Mouse (Mus musculus) cerebellum, adult 2 months (tissue): ENCODE data around the gene Rad51. TPM values are rescaled to one million over a fixed set of nuclear protein-coding genes. Genes with fewer than 3 reads are reported as not detected.

ENCODE experiments used
- DNase-seq, 2 experiments: peaks; one replicate each; pipeline ENCODE4 v3.0.0; 2021
- H3K27ac ChIP-seq: fragments of 200-500 bp; 2 replicates; pipeline ENCODE4 v1.5.1; 2012; ENCODE audit warnings: low read length, control low read depth, inconsistent platforms; ENCODE audit not compliant: insufficient read depth
- H3K27me3 ChIP-seq: fragments of 200-500 bp; 2 replicates; pipeline ENCODE4 v1.6.1; 2012; ENCODE audit warnings: inconsistent platforms, mild to moderate bottlenecking, low read length, moderate library complexity; ENCODE audit not compliant: control insufficient read depth, insufficient read depth
- H3K4me1 ChIP-seq: fragments of 200-500 bp; 2 replicates; pipeline ENCODE4 v1.6.1; 2011; ENCODE audit warnings: low read length; ENCODE audit not compliant: control insufficient read depth, insufficient read depth
- H3K4me3 ChIP-seq: fragments of 200-500 bp; replicated peaks from 2 replicates; pipeline ENCODE3; 2011; ENCODE audit warnings: mild to moderate bottlenecking, low read depth, low read length, control low read depth; ENCODE audit not compliant: insufficient read depth
- CTCF ChIP-seq: fragments of 200-500 bp; IDR thresholded peaks from 2 replicates; pipeline ENCODE4 v1.5.1; 2011; ENCODE audit warnings: low read depth, mild to moderate bottlenecking, control low read depth, low read length, moderate library complexity, borderline replicate concordance; ENCODE audit not compliant: insufficient read depth
- POLR2A ChIP-seq: fragments of 200-500 bp; IDR thresholded peaks from 2 replicates; pipeline ENCODE4 v1.6.1; 2011; ENCODE audit warnings: low read length, control low read depth, borderline replicate concordance; ENCODE audit not compliant: insufficient read depth
- WGBS: fragments of 180-500 bp; shearing (Covaris S2); methylation state at CpG from one replicate; pipeline ENCODE4 v1.1.7; 2018; 5-methylcytosine and 5-hydroxymethylcytosine counted together
- polyA plus RNA-seq: library from polyadenylated mRNA; depleted of rRNA; stranded (reverse); fragments of >200 nt; gene quantifications from 2 replicates; pipeline ENCODE4 v1.2.3, GENCODE M21; 2012

Rad51 gene
- polyA plus RNA-seq, 1 experiment = 3.3 TPM

DNA sequence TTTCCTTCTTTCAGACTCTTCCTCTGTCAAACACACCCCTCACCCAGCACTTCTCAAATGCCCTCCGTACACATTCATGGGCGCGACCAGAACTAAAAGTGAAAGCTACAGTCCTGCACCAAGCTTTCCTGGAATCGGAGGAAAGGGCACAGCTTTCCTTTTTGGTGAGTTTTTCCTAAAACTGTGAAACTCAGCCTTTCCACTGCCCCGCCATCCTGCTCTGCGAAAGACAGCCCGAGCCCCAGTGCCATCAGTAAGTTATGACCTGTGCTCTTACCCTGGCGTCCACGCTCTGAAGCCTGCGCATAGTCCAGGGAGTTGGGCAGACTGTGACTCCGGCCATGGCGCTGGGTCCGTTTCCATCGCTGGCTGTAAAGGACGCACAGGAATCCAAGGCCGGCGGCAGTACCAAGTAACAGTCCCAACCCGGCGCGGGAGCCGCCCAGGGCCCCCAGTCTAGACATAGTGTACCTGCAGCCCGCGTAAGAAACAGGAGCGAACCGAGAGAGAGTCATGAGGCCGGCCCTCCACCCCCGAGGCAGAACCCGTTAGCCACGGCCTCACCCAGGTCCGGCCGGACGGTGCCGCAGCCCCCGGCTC lies 43.6 kb downstream of the Rad51 start:
- H3K27me3 ChIP-seq = no peaks in the 10 kb centered on the region
- H3K4me3 ChIP-seq = peak overlapping the region; percentile 80
- H3K27ac ChIP-seq = peak overlapping the region; percentile 8
- peaks cover 3% of the 10 kb centered on the region for H3K4me1 ChIP-seq
- WGBS = 4% methylated on average over 34 of the region's 34 CpGs
- no peak for DNase-seq
- TF ChIP-seq POLR2A (no peak), CTCF (no peak)

DNA sequence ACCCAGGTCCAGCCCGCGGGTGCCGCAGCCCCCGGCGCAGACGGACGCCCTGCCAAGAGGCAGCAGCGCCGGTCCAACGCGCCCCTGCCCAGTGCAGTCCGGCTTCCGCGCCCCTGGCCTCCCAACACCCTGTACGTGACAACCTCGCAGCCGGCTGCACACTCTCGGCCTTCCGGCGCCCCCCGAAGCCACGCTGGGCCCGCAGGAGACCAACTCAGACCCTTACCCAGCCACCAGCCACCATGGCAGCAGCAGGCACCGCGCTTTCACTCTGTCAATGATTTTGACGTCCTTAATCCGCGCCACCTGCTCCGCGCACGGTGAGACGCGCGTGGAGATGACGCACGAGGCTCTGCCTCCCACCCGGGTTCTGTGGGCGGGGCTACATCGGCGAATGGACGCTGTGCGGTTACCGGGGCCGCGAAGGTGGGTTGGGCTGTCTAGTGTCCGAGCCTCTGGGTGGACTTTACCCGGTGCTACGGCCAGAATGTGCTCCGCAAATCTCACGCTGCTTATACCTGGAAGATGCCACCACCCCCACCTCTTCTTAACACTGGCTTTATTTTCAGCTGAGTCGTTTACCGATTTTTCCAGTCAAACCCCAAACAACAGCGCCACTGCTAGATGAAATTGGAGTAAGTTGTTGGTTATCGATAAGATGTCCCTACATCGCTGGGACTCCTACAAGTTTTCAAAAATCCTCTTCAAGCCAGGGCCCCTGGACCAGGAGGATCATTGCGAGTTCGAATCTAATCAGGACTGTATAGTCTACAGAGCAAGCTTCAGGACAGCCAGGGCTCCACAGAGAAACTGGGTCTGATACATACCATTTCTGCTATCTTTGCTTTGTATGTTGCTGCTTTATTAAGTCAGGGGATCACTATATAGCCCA lies 44.3 kb downstream of the Rad51 start, which contains the start of gene Rmdn3:
TSS of gene Rmdn3 (minus strand) at position 354 of the 892 bp plus-strand sequence.
- peak; percentile 95 to 97 for DNase-seq
- no peaks in the 10 kb centered on the region for H3K27me3 ChIP-seq
- H3K27ac ChIP-seq = peak within 1 kb of the TSS; percentile 8
- H3K4me3 ChIP-seq = peak within 1 kb of the TSS; percentile 80
- TF ChIP-seq CTCF (no peak), POLR2A (peak; percentile 93)
- peaks cover 3% of the 10 kb centered on the region for H3K4me1 ChIP-seq
- WGBS = under 1% methylated on average over 57 of the region's 57 CpGs

DNA sequence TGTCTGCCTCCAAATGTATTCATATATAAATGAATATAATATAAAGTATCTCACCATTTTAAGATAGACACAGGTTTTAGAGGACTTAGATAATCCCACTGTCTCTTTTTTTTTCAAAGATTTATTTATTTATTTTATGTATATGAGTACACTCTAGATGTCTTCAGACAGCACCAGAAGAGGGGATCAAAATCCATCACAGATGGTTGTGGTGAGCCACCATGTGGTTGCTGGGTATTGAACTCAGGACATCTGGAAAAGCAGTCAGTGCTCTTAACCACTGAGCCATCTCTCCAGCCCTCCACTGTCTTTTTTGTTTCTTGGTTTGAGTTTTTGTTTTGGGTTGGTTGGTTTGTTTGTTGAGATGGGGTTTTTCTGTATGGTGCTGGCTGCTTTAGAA lies 45.2 kb downstream of the Rad51 start:
- no peak for DNase-seq
- TF ChIP-seq POLR2A = no peak
- no peak for TF ChIP-seq CTCF
- Histone ChIP-seq H3K27ac (no peak overlapping the region), H3K4me1 (peaks cover 3% of the 10 kb centered on the region), H3K4me3 (no peak overlapping the region), H3K27me3 (no peaks in the 10 kb centered on the region)

DNA sequence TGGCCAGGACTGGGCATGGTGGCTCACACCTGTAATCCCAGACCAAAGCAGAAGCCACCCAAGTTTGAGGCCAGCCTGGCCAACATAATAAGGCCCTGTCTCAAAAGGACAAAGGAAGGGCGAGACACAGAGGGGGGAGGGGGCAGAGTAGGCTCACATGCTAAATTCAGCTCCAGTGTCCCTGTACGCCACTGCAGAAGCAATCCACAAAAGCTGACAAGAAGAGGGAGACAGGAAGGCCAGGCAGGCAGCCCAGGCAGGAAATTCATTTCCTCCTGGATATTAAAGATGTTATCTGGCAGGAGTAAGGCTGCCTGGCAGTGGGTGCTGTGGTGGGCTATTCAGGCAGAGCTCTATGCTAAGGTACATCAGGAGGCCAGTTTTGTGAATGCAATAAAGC lies 48.7 kb downstream of the Rad51 start:
- no peak overlapping the region for H3K27ac ChIP-seq
- WGBS = 29% methylated on average over 2 of the region's 2 CpGs
- 0 out of 2 replicates have a peak, but pooled peaks cover 1% of the 10 kb centered on the region for H3K27me3 ChIP-seq
- no peak overlapping the region for H3K4me3 ChIP-seq
- TF ChIP-seq CTCF (no peak), POLR2A (no peak)
- DNase-seq = no peak
- H3K4me1 ChIP-seq = no peaks in the 10 kb centered on the region

DNA sequence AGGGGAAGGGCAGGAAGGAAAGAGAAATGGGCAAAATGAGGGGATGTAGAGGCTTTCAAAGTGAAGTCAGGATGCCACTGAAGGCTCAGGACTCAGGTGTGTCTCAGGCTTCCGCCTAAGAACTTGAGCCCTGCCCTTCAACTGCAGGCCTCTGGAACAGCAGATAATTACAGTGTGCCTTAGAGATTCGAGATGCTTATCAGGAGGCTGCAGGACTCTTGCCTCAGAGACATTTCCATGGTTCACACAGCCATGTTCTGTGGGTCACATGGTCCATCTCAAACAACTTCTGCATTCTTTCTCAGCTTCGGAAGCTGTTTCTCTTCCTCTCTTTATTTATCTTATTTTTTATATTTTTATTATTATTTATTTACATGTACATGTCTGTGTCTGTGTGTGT lies 50.5 kb downstream of the Rad51 start:
- H3K4me1 ChIP-seq = peaks cover 3% of the 10 kb centered on the region; the same call in 1 of the 2 replicates
- TF ChIP-seq CTCF (no peak), POLR2A (no peak)
- no peak for DNase-seq
- no peak overlapping the region for H3K4me3 ChIP-seq
- H3K27ac ChIP-seq = no peak overlapping the region
- 0 out of 2 replicates have a peak, but pooled peaks cover 1% of the 10 kb centered on the region for H3K27me3 ChIP-seq
- WGBS = 66% methylated on average over 3 of the region's 3 CpGs

DNA sequence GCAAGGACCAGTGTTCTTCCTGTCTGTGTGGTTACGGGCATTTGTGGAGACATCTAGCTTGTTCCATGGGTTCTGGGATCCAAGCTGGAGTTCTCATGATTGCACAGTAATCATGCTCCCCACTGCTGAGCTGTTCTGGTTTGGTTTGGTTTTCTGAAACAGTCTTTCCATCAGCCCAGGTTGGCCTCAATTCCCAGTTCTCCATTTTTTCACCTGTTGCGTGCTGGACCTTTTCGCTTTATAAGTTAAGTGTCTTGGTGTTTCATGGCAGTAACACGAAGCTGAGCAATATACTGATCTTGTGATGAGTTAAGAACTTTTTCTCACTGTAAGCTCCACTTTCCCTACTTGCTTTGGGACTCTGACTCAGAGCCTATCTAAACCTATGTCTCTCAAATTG lies 51.4 kb downstream of the Rad51 start:
- DNase-seq = no peak
- TF ChIP-seq POLR2A = no peak
- TF ChIP-seq CTCF = no peak
- H3K27me3 ChIP-seq = 0 out of 2 replicates have a peak, but pooled peaks cover 1% of the 10 kb centered on the region
- H3K4me3 ChIP-seq = no peak overlapping the region
- H3K4me1 ChIP-seq = peaks cover 3% of the 10 kb centered on the region; the same call in 1 of the 2 replicates
- H3K27ac ChIP-seq = no peak overlapping the region
- WGBS = 88% methylated on average over 4 of the region's 4 CpGs

DNA sequence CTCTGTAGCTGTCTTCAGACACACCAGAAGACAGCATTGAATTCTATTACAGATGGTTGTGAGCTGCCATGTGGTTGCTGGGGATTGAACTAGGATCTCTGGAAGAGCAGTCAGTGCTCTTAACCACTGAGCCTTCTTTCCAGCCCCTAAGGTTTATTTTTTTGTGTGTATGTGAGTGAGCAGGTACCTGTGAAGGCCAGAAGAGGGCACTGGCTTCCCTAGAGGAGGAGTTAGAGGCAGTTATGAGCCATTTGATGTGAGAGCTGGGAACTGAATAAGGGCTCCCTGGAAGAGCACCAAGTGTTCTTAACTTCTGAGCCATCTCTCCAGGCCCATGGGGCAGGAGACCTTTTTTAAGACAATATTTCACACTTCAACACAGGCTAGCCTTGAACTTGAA lies 52.8 kb downstream of the Rad51 start:
- no peak overlapping the region for H3K4me3 ChIP-seq
- H3K27me3 ChIP-seq = 0 out of 2 replicates have a peak, but pooled peaks cover 1% of the 10 kb centered on the region
- DNase-seq = no peak
- no peak for TF ChIP-seq POLR2A
- TF ChIP-seq CTCF = no peak
- peaks cover 3% of the 10 kb centered on the region; the same call in 1 of the 2 replicates for H3K4me1 ChIP-seq
- H3K27ac ChIP-seq = no peak overlapping the region
